Mouse (Mus musculus): ENCODE data around the gene Olfr1396.

Gene Olfr1396

GRCm38 (mm10) chr11:49114774-49115173 is at the start of gene Olfr1396:
Olfr1396 (minus strand) TSS chr11:49114874.
- no peak for DNase-seq

- no peak for DNase-seq
Measured at GRCm38 (mm10) chr11:49156821-49157814, 42.4 kb upstream of the Olfr1396 start.

GRCm38 (mm10) chr11:49154077-49154476 is 39.4 kb upstream of the Olfr1396 start, which contains the start of gene Olfr1394:
Olfr1394 (plus strand) TSS chr11:49154377.
- DNase-seq = no peak

- DNase-seq = no peak
Measured at GRCm38 (mm10) chr11:49141974-49142373, 27.3 kb upstream of the Olfr1396 start, which contains the start of gene Olfr1395. Olfr1395 (plus strand) TSS chr11:49142274.

- DNase-seq = no peak
Measured at GRCm38 (mm10) chr11:49124169-49124568, 9.5 kb upstream of the Olfr1396 start.

- DNase-seq = peak; percentile 94
Measured at GRCm38 (mm10) chr11:49119635-49120034, 5.0 kb upstream of the Olfr1396 start.

GRCm38 (mm10) chr11:49114158-49114557 is 516 bp downstream of the Olfr1396 start:
- DNase-seq = peak; percentile 84

GRCm38 (mm10) chr11:49112624-49113219 is 2.0 kb downstream of the Olfr1396 start:
- peak; percentile 86 for DNase-seq

GRCm38 (mm10) chr11:49111000-49111399 is 3.7 kb downstream of the Olfr1396 start:
- peak; percentile 85 for DNase-seq

GRCm38 (mm10) chr11:49108833-49109232 is 5.8 kb downstream of the Olfr1396 start:
- peak; percentile 74 for DNase-seq

- DNase-seq = peak; percentile 85
Measured at GRCm38 (mm10) chr11:49107650-49108537, 6.8 kb downstream of the Olfr1396 start.

GRCm38 (mm10) chr11:49105752-49106151 is 8.9 kb downstream of the Olfr1396 start:
- DNase-seq = peak; percentile 74

GRCm38 (mm10) chr11:49103047-49103693 is 11.5 kb downstream of the Olfr1396 start:
- DNase-seq = peak; percentile 96

GRCm38 (mm10) chr11:49101500-49101899 is 13.2 kb downstream of the Olfr1396 start:
- peak; percentile 79 for DNase-seq

- peak; percentile 81 for DNase-seq
Measured at GRCm38 (mm10) chr11:49100409-49100808, 14.3 kb downstream of the Olfr1396 start.

GRCm38 (mm10) chr11:49095367-49095766 is 19.3 kb downstream of the Olfr1396 start:
- DNase-seq = peak; percentile 81

GRCm38 (mm10) chr11:49093861-49094660 is 20.6 kb downstream of the Olfr1396 start:
- DNase-seq = peak; percentile 86

- DNase-seq = peak; percentile 76
Measured at GRCm38 (mm10) chr11:49092786-49093185, 21.9 kb downstream of the Olfr1396 start.

GRCm38 (mm10) chr11:49092053-49092586 is 22.6 kb downstream of the Olfr1396 start:
- DNase-seq = peak; percentile 88

- peak; percentile 24 for DNase-seq
Measured at GRCm38 (mm10) chr11:49091171-49091570, 23.5 kb downstream of the Olfr1396 start.

GRCm38 (mm10) chr11:49090551-49090950 is 24.1 kb downstream of the Olfr1396 start:
- peak; percentile 11 for DNase-seq

Measured in heart, adult 11 months (tissue).